Mouse (Mus musculus) heart, embryonic 11.5 days (tissue): ENCODE results near the gene Wrap53. TPM values are rescaled to one million over a fixed set of nuclear protein-coding genes. Genes with fewer than 3 reads are reported as not detected.
"Not testable (repeated sequence)": the region's sequence is repeated elsewhere in the genome, so short reads cannot be mapped to it uniquely, and the experiment has no call there.

ENCODE experiments used
- ATAC-seq: fragments of 200-750 bp; cut with Nextera tagmentation; replicated peaks from 2 replicates; pipeline ENCODE4 v1.8.0; 2017; ENCODE audit warnings: moderate library complexity; ENCODE audit not compliant: insufficient number of reproducible peaks, low FRiP score, low TSS enrichment
- H3K27ac ChIP-seq: fragments of 300-500 bp; sonication (generic); 2 replicates; pipeline ENCODE4 v1.5.1; 2014; ENCODE audit warnings: mild to moderate bottlenecking, low read depth, low read length
- H3K27me3 ChIP-seq: fragments of 300-500 bp; sonication (generic); 2 replicates; pipeline ENCODE4 v1.6.1; 2014; ENCODE audit warnings: mild to moderate bottlenecking, low read length, mixed read lengths; ENCODE audit not compliant: control insufficient read depth, insufficient read depth
- H3K36me3 ChIP-seq: fragments of 300-500 bp; sonication (generic); 2 replicates; pipeline ENCODE4 v1.6.1; 2014; ENCODE audit warnings: mild to moderate bottlenecking, low read length, moderate library complexity, mixed read lengths; ENCODE audit not compliant: control insufficient read depth, insufficient read depth
- H3K4me1 ChIP-seq: fragments of 300-500 bp; sonication (generic); 2 replicates; pipeline ENCODE4 v1.6.1; 2014; ENCODE audit warnings: low read length; ENCODE audit not compliant: control insufficient read depth, insufficient read depth
- H3K4me2 ChIP-seq: fragments of 300-500 bp; sonication (generic); 2 replicates; pipeline ENCODE4 v1.6.1; 2014; ENCODE audit warnings: mild to moderate bottlenecking, moderate library complexity
- H3K4me3 ChIP-seq: fragments of 300-500 bp; sonication (generic); 2 replicates; pipeline ENCODE4 v1.5.1; 2014; ENCODE audit warnings: low read depth, low read length
- H3K9ac ChIP-seq: fragments of 300-500 bp; sonication (generic); 2 replicates; pipeline ENCODE4 v1.6.1; 2014; ENCODE audit warnings: mild to moderate bottlenecking, low read depth, low read length, moderate library complexity
- H3K9me3 ChIP-seq: fragments of 300-500 bp; sonication (generic); replicated peaks from 2 replicates; pipeline ENCODE4 v1.6.1; 2016; ENCODE audit warnings: low read length; ENCODE audit not compliant: control insufficient read depth
- WGBS: fragments of 180-500 bp; shearing (Covaris S2); extraction: QIAGEN DNeasy Blood & Tissue Kit; methylation state at CpG from one replicate; pipeline ENCODE4 v1.1.7; 2014; ENCODE audit not compliant: insufficient replicate concordance; 5-methylcytosine and 5-hydroxymethylcytosine counted together
- polyA plus RNA-seq: library from polyadenylated mRNA; unstranded; fragments of >200 nt; fragmentation: Nextera tagmentation; extraction: Ambion mirVana; gene quantifications from 2 replicates; pipeline ENCODE4 v1.2.1, GENCODE M21; 2014

The Wrap53 gene
- polyA plus RNA-seq, 1 experiment from 2014 or later = 20.3 TPM

DNA sequence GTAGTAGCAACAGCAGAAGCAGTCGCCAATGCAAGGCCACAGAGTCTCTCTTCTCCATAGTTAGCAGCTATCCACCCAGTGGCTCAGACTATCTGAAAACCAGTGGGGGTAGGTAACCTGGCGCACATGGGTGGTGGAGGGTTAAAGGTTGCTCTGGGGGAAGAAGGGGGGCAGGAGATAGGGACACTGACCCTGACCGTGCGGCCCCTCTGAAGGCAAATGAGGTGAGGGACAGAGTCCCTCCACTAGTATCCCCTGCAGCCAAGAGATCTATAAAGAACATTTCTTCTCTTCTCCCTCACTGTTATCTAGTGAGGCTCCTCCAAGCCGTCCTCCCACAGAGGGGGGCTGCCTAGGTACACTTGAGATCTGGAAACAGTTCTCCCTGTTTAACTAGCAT lies 37.8 kb upstream of the Wrap53 start, which contains the start of gene Shbg:
Gene Shbg (minus strand): TSS at position 101 of the 400 bp plus-strand sequence.
- ATAC-seq = no peak
- H3K9me3 ChIP-seq = no peaks in the 10 kb centered on the region
- WGBS = 57% methylated on average over 5 of the region's 5 CpGs
- peaks cover 18% of the 10 kb centered on the region for H3K4me1 ChIP-seq
- 0 out of 2 replicates have a peak within 1 kb of the TSS, but pooled peaks have one; percentile 43 for H3K9ac ChIP-seq
- H3K27me3 ChIP-seq = no peaks in the 10 kb centered on the region
- no peak within 1 kb of the TSS; the same call in 1 of the 2 replicates for H3K4me2 ChIP-seq
- H3K4me3 ChIP-seq = no peak within 1 kb of the TSS
- H3K27ac ChIP-seq = no peak within 1 kb of the TSS
- no peaks in the 10 kb centered on the region for H3K36me3 ChIP-seq

DNA sequence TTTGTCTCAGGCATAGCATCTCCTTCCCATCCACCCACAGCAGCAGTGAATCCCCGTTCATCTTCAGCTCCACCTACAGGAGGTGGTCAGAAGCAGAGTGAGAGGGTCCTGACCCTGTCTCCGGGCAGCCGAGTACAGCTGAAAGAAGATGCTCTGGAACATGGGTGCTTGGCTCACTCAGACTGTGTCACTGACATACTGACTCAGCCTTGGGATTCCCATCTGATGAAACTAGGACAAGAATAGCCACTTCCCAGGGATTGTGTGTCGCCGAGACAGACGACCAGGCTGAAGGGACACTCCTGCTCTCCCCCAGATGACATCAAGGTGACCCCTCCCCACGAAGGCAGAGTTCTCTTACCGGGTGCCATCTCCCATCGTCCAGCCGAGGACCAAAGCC lies 36.7 kb upstream of the Wrap53 start:
- no peak overlapping the region; the same call in 1 of the 2 replicates for H3K4me2 ChIP-seq
- H3K9me3 ChIP-seq = no peaks in the 10 kb centered on the region
- 40% methylated on average over 10 of the region's 10 CpGs for WGBS
- ATAC-seq = no peak
- H3K9ac ChIP-seq = no peak overlapping the region
- peaks cover 12% of the 10 kb centered on the region for H3K4me1 ChIP-seq
- no peaks in the 10 kb centered on the region for H3K36me3 ChIP-seq
- no peaks in the 10 kb centered on the region for H3K27me3 ChIP-seq
- H3K4me3 ChIP-seq = no peak overlapping the region
- no peak overlapping the region for H3K27ac ChIP-seq

DNA sequence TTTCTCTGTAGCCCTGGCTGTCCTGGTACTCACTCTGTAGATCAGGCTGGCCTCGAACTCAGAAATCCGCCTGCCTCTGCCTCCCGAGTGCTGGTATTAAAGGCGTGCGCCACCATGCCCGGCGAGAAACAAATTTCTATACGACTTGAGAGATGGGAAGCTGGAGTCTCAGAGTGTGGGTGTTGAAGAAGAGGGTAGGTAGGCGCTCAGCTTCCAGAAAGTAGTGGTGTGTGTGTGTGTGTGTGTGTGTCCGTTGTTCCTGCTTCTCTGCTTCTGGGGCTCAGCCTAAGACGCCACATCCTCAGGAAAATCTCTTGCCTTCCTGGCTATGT lies 34.2 kb upstream of the Wrap53 start:
- not testable (repeated sequence) for H3K36me3 ChIP-seq, H3K27me3 ChIP-seq, H3K4me1 ChIP-seq, ATAC-seq, H3K9me3 ChIP-seq, H3K9ac ChIP-seq, H3K4me3 ChIP-seq, H3K27ac ChIP-seq
- H3K4me2 ChIP-seq = peak overlapping the region; percentile 57
- 56% methylated on average over 11 of the region's 11 CpGs for WGBS

GRCm38 (mm10) chr11:69613553-69614256 lies 33.6 kb upstream of the Wrap53 start:
- no peaks in the 10 kb centered on the region for H3K9me3 ChIP-seq
- no peak for ATAC-seq
- H3K4me3 ChIP-seq = peak overlapping the region; percentile 23; the same call in 1 of the 2 replicates
- WGBS = 7% methylated on average over 19 of the region's 19 CpGs
- no peak overlapping the region for H3K27ac ChIP-seq
- H3K4me1 ChIP-seq = peaks cover 8% of the 10 kb centered on the region; the same call in 1 of the 2 replicates
- no peaks in the 10 kb centered on the region for H3K27me3 ChIP-seq
- H3K9ac ChIP-seq = peak overlapping the region; percentile 69
- no peaks in the 10 kb centered on the region for H3K36me3 ChIP-seq
- H3K4me2 ChIP-seq = peak overlapping the region; percentile 57

DNA sequence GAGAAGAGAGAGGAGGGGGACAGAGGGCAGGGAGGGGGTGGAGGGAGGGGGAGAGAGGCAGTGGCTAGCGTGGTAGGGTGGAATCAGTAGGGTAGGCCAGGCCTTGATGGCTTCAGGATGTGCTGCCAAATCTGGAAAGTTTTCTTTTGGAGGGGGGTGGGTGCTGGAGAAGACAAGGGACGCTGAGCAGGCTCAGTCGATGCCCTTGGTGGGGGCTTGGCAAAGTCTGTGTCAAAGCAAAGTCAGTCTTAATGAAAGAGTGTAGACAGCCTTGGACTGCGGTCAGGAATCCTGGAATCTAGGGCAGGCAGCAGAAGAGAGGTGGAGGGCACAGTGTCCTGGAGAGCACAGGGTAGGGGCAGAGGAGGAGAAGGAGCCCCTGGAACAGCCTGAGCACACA lies 30.8 kb upstream of the Wrap53 start:
- 48% methylated on average over 4 of the region's 4 CpGs for WGBS
- H3K27ac ChIP-seq = no peak overlapping the region
- no peak overlapping the region for H3K4me3 ChIP-seq
- H3K9me3 ChIP-seq = no peaks in the 10 kb centered on the region
- no peaks in the 10 kb centered on the region for H3K36me3 ChIP-seq
- H3K4me2 ChIP-seq = no peak overlapping the region; the same call in 1 of the 2 replicates
- H3K4me1 ChIP-seq = peaks cover 6% of the 10 kb centered on the region; the same call in 1 of the 2 replicates
- ATAC-seq = no peak
- H3K9ac ChIP-seq = 0 out of 2 replicates have a peak overlapping the region, but pooled peaks have one; percentile 16
- H3K27me3 ChIP-seq = no peaks in the 10 kb centered on the region

GRCm38 (mm10) chr11:69609416-69609815 lies 29.4 kb upstream of the Wrap53 start:
- no peak overlapping the region for H3K4me2 ChIP-seq
- H3K4me3 ChIP-seq = no peak overlapping the region
- no peaks in the 10 kb centered on the region for H3K27me3 ChIP-seq
- WGBS = 40% methylated on average over 7 of the region's 7 CpGs
- H3K36me3 ChIP-seq = no peaks in the 10 kb centered on the region
- no peak overlapping the region; the same call in 1 of the 2 replicates for H3K27ac ChIP-seq
- H3K9me3 ChIP-seq = no peaks in the 10 kb centered on the region
- peaks cover 8% of the 10 kb centered on the region; the same call in 1 of the 2 replicates for H3K4me1 ChIP-seq
- no peak for ATAC-seq
- no peak overlapping the region for H3K9ac ChIP-seq

DNA sequence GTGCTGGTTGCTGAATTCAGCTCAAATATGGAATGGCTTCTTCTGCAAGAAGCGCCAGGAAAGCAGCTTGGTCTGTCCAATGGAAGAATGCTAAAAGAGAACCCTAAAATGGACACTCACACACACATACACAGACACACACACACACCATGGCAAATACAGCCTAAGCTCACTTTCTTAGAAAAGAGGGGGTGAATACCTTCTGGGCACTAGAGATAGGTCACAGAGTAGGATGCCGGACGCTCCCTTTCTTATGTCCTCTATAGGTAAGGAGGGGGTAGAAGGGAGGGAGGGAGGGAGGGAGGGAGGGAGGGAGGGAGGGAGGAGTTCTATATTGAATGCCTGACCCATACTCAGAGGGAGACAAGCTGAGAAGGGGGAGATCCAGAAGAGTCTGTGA lies 28.5 kb upstream of the Wrap53 start:
- Histone ChIP-seq H3K4me1 (peaks cover 10% of the 10 kb centered on the region; the same call in 1 of the 2 replicates), H3K9ac (no peak overlapping the region), H3K9me3 (no peaks in the 10 kb centered on the region), H3K4me3 (no peak overlapping the region), H3K4me2 (no peak overlapping the region), H3K27ac (no peak overlapping the region; the same call in 1 of the 2 replicates), H3K27me3 (no peaks in the 10 kb centered on the region), H3K36me3 (no peaks in the 10 kb centered on the region)
- ATAC-seq = no peak
- WGBS = 76% methylated on average over 3 of the region's 3 CpGs

DNA sequence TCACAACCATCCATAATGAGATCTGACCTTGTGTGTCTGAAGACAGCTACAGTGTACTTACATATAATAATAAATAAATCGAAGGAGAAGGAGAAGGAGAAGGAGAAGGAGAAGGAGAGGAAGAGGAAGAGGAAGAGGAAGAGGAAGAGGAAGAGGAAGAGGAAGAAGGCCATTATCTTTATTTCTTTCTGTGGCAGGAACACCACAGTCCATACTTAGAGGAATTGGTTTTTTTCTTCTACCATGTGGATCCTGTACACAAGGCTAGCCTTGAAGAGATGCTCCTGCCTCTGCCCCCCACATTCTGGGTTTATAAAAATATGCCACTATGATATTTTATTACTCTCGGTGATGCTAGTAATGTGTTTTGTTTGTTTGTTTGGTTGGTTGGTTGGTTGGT lies 26.8 kb upstream of the Wrap53 start:
- no peak overlapping the region for H3K27ac ChIP-seq
- no peak overlapping the region for H3K4me3 ChIP-seq
- H3K9me3 ChIP-seq = no peaks in the 10 kb centered on the region
- H3K4me1 ChIP-seq = peaks cover 17% of the 10 kb centered on the region
- no peaks in the 10 kb centered on the region for H3K27me3 ChIP-seq
- no peak for ATAC-seq
- 81% methylated on average over 2 of the region's 2 CpGs for WGBS
- no peak overlapping the region for H3K9ac ChIP-seq
- no peak overlapping the region for H3K4me2 ChIP-seq
- H3K36me3 ChIP-seq = no peaks in the 10 kb centered on the region

GRCm38 (mm10) chr11:69606491-69606795 lies 26.4 kb upstream of the Wrap53 start:
- H3K4me2 ChIP-seq = peak overlapping the region; percentile 99
- peak overlapping the region; percentile 54 for H3K9ac ChIP-seq
- ATAC-seq = no peak

More at GRCm38 (mm10) chr11:69606491-69606795, 26.4 kb upstream of the Wrap53 start:
- H3K36me3 ChIP-seq = no peaks in the 10 kb centered on the region
- H3K4me3 ChIP-seq = peak overlapping the region; percentile 59
- H3K9me3 ChIP-seq = no peaks in the 10 kb centered on the region
- 67% methylated on average over 2 of the region's 2 CpGs for WGBS
- no peaks in the 10 kb centered on the region for H3K27me3 ChIP-seq
- peak overlapping the region; percentile 50; the same call in 1 of the 2 replicates for H3K27ac ChIP-seq
- peaks cover 21% of the 10 kb centered on the region for H3K4me1 ChIP-seq
